11 mouse cellular contexts compared by ENCODE assay signal in genomic region chr16:49798790-49799189, GRCm38 (mm10). TPM values are rescaled to one million over a fixed set of nuclear protein-coding genes. Genes with fewer than 3 reads are reported as not detected.
DNase-seq lines count a peak whose midpoint lies in the region; ATAC-seq lines count a peak whose summit lies in the region.
"Had no signal": no experiment of that assay in that cellular context is flagged by ENCODE, and none has a peak within 500 bp of the region (broad histone marks: within the 10 kb centered on the region; RNA-seq: fewer than 3 reads in every experiment).

No protein-coding gene starts in this region.

- ATAC-seq in liver, embryonic 11.5 days (replicated peaks; ENCODE audit: low FRiP score): no peak
- ATAC-seq: forebrain, embryonic 15.5 days; midbrain, embryonic 16.5 days had no signal

- WGBS in liver, embryonic 11.5 days: 36% methylated on average over 6 of the region's 6 CpGs
- 86% methylated on average over 6 of the region's 6 CpGs for WGBS in forebrain, embryonic 10.5 days

- H3K36me3 ChIP-seq in liver, embryonic 11.5 days (ENCODE audit: control insufficient read depth, insufficient read depth, low read length): no peaks in the 10 kb centered on the region
- H3K36me3 ChIP-seq in forebrain, embryonic 10.5 days (replicated peaks): no peaks in the 10 kb centered on the region
- H3K36me3 ChIP-seq: forebrain, embryonic 15.5 days; limb, embryonic 10.5 days had no signal

- H3K9ac ChIP-seq in liver, embryonic 11.5 days (ENCODE audit: low read depth, low read length): peak overlapping the region; percentile 44; the same call in 1 of the 2 replicates
- H3K9ac ChIP-seq: forebrain, embryonic 15.5 days had no signal

- no peak overlapping the region for H3K4me3 ChIP-seq in liver, embryonic 11.5 days (ENCODE audit: low read depth, low read length)
- H3K4me3 ChIP-seq in forebrain, embryonic 10.5 days: no peak overlapping the region
- H3K4me3 ChIP-seq: forebrain, embryonic 15.5 days; limb, embryonic 10.5 days had no signal

- DNase-seq in heart, adult 8-10 months (ENCODE audit: low spot score): peak; percentile 44
- no peak for DNase-seq in heart, postnatal 4 days
- DNase-seq in spleen, postnatal 10 days (ENCODE audit: low spot score in 2 of 2): peak; percentile 36 to 52
- DNase-seq in spleen, postnatal 14 days (ENCODE audit: low spot score in 2 of 2): no peak
- no peak for DNase-seq in liver, embryonic 11.5 days (ENCODE audit: low spot score)
- peak; percentile 72 for DNase-seq in naive thymus-derived CD4-positive, alpha-beta T cell, adult 2 months (ENCODE audit: low read depth)
- no peak for DNase-seq in forebrain, embryonic 10.5 days (ENCODE audit: extremely low spot score, low spot score)
- DNase-seq in right cerebral cortex, postnatal 4 days: no peak

- peak overlapping the region; percentile 99 for H3K27ac ChIP-seq in liver, embryonic 11.5 days (ENCODE audit: low read depth, low read length)
- no peak overlapping the region for H3K27ac ChIP-seq in forebrain, embryonic 10.5 days
- H3K27ac ChIP-seq: forebrain, embryonic 15.5 days; limb, embryonic 10.5 days had no signal

- H3K27me3 ChIP-seq in liver, embryonic 11.5 days (replicated peaks; ENCODE audit: control insufficient read depth, insufficient read depth, low read length): no peaks in the 10 kb centered on the region
- peaks cover 6% of the 10 kb centered on the region; the same call in 1 of the 2 replicates for H3K27me3 ChIP-seq in forebrain, embryonic 10.5 days (ENCODE audit: poor library complexity, severe bottlenecking)
- H3K27me3 ChIP-seq: forebrain, embryonic 15.5 days had no signal

- H3K4me2 ChIP-seq in liver, embryonic 11.5 days: no peak overlapping the region
- H3K4me2 ChIP-seq: forebrain, embryonic 15.5 days had no signal

- H3K9me3 ChIP-seq in liver, embryonic 11.5 days (ENCODE audit: control insufficient read depth, low read length): no peaks in the 10 kb centered on the region
- H3K9me3 ChIP-seq in forebrain, embryonic 10.5 days: no peaks in the 10 kb centered on the region
- H3K9me3 ChIP-seq: forebrain, embryonic 15.5 days; limb, embryonic 10.5 days had no signal

- peaks cover 38% of the 10 kb centered on the region for H3K4me1 ChIP-seq in liver, embryonic 11.5 days (replicated peaks; ENCODE audit: control insufficient read depth, insufficient read depth, low read length)
- peaks cover 18% of the 10 kb centered on the region for H3K4me1 ChIP-seq in forebrain, embryonic 10.5 days

RNA-seq across cellular contexts. Expression of gene Cd47, which starts 1.5 kb away (rescaled TPM):
- 10 to 100 TPM; 82.2 to 91.4 (median 87.5) TPM for total RNA-seq in heart, adult 8-10 months (2022)
- 10 to 100 TPM; 57.3 to 58.4 TPM for total RNA-seq in heart, postnatal 4 days (2021)
- polyA plus RNA-seq in liver, embryonic 11.5 days (2014; fragmentation: Nextera tagmentation; extraction: Ambion mirVana): 261 and 281 TPM in 2 replicates
- 31.9 and 32.8 TPM in 2 replicates for polyA plus RNA-seq in forebrain, embryonic 10.5 days (2016; fragmentation: Nextera tagmentation; extraction: Ambion mirVana)

Comparison
In these comparisons a context has a peak if more than half of its experiments do, and no peak if none do; other contexts are left out.
1. DNase-seq: peak in heart, adult 8-10 months (single experiment), spleen, postnatal 10 days (2 of 2) and naive thymus-derived CD4-positive, alpha-beta T cell, adult 2 months (single experiment); none in heart, postnatal 4 days (single experiment), spleen, postnatal 14 days (0 of 2), liver, embryonic 11.5 days (single experiment), forebrain, embryonic 10.5 days (single experiment) and right cerebral cortex, postnatal 4 days (single experiment).